Mouse (Mus musculus): Measurements from ENCODE around the gene Gm8693. TPM values are rescaled to one million over a fixed set of nuclear protein-coding genes. Genes with fewer than 3 reads are reported as not detected.
"Not testable (repeated sequence)": the region's sequence is repeated elsewhere in the genome, so short reads cannot be mapped to it uniquely, and the experiment has no call there.

The Gm8693 gene
- not detected for total RNA-seq (2021)

GRCm38 (mm10) chr7:22692217-22692616 is at the start of gene Gm8693:
Gene Gm8693 (minus strand): TSS chr7:22692317.
- intact Hi-C loops (cut with DNase I); DNase-seq (ENCODE audit: low spot score in 2 of 2): not testable (repeated sequence)

DNA sequence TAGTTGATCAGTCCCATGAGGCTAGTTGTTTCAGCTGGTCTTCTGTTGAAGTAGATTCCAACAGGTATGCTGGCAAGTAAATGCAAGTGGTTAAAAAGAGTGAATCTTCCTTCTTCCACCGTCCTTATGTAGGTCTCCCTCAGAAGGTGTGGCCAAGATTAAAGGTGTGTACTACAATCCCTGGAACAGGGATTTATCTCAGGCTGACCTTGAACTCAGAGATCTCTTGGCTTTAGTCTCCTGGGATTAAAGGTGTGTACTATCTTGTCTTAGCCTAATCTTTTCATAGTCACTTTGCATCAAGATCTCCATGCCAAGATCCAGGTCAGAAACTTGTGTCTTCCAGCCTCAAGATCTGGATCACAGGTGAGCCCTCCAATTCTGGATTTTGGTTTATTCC is 27.5 kb upstream of the Gm8693 start, which contains the start of gene Gm4567:
Gene Gm4567, minus strand, starts transcription at position 101 of the 400 bp plus-strand sequence.
- DNase-seq (ENCODE audit: low spot score in 2 of 2); intact Hi-C loops (cut with DNase I): not testable (repeated sequence)

DNA sequence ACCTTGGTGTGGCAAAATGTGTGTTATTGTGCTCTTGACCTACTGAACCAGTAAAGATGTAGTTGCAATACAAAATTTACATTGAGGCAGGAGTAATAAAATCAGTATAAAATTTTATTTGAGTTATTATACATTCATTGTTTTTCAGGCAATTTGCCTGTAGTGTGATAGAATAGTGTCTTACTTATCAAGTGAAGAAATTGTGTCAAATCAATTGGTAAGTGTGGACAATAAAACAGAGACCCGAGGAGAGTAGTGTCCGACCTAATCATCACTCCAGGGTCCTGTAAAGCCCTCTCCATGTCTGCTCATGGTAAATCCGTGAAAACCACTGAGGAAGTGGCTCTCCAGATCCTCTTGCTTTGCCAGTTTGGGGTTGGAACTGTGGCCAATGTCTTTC is 34.4 kb downstream of the Gm8693 start, which contains the start of gene Vmn1r155:
Gene Vmn1r155, plus strand, starts transcription at position 301 of the 400 bp plus-strand sequence.
- DNase-seq (ENCODE audit: low spot score in 2 of 2); intact Hi-C loops (cut with DNase I): not testable (repeated sequence)

Other genes starting within 250 kb of the Gm8693 start
- not detected for gene Gm10665, start 228.2 kb downstream of the Gm8693 start, total RNA-seq (2021)
- gene Vmn1r151, start 192.6 kb downstream of the Gm8693 start, total RNA-seq (2021): not detected
- not detected for gene Vmn1r152, start 169.3 kb downstream of the Gm8693 start, total RNA-seq (2021)
- not detected for gene Gm8677, start 157.4 kb downstream of the Gm8693 start, total RNA-seq (2021)
- gene Gm4201, start 127.0 kb downstream of the Gm8693 start, total RNA-seq (2021): not detected
- gene Gm4565, start 104.2 kb downstream of the Gm8693 start, total RNA-seq (2021): not detected
- not detected for gene Vmn1r155, start 34.3 kb downstream of the Gm8693 start, total RNA-seq (2021)
- not detected for gene Gm4567, start 27.4 kb upstream of the Gm8693 start, total RNA-seq (2021)
- gene Vmn1r157, start 69.4 kb upstream of the Gm8693 start, total RNA-seq (2021): not detected
- not detected for gene Vmn1r158, start 98.5 kb upstream of the Gm8693 start, total RNA-seq (2021)
- not detected for gene Vmn1r159, start 151.3 kb upstream of the Gm8693 start, total RNA-seq (2021)
- gene Vmn1r160, start 178.9 kb upstream of the Gm8693 start, total RNA-seq (2021): not detected